Mouse (Mus musculus) urinary bladder, postnatal 36 days (tissue): ENCODE data around the gene Foxo1.

Experiments
- DNase-seq, 2 experiments: peaks; one replicate each; pipeline ENCODE4 v3.0.0; 2022; ENCODE audit warnings: low spot score in 2 of 2, mixed read lengths in 1 of 2

Foxo1 gene

DNA sequence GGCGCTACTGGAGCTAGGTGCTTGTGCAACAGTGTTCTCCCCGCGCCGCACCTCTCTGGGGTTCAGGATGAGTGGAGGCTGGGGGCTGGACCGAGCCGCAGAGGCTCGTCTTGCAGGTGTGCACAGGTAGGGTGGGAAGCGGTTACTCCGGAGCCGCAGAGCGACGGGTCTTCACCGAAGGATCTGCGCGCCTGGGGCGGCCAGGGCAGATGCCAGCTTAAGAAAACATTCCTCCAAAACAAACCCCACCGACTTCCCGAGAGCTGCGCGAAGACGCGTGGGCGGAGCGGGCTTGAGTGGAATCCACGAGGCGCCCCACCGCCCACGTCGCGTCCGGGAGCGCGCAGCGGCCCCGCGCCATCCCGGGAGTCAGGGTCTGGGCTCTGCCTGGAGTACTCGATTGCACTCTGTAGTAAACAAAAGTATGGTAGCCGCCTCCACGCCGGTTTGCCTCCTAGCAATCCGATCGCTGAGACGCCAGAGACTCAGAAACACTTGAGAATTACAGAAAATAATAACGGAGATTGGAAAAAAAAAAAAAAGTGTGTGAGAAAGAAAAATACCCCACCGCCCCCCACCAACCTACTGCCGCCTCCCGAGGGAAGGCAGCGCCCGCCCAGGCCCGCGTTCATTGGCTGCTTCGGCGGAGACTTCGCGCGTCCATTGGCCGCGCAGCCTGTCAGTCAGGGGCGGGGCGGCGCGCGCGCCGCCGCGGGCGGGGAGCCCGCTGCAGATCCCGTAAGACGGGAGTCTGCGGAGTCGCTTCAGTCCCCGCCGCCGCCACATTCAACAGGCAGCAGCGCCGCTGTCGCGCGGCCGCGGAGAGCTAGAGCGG is at the start of gene Foxo1:
Gene Foxo1, plus strand, starts transcription at position 685 of the 835 bp plus-strand sequence.
- peak; percentile 82 to 86 for DNase-seq

DNA sequence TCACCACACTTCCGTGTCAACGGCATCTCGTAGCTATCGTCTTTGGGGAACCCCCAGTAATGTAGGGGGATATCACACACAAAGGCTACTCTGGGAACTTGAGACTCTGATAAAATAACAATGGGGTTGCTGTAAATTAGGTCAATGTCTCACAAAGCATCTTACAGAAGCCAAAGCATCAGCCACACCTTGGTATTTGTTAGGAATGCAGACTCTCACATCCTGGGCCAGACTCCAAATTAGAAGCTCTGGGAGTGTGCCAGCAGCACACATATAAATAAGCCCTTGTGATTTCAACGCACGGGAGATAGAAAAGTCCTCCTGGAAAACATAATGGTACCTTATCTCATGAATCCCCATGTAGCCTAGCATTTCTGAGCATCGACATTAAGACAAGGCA is 49.3 kb upstream of the Foxo1 start:
- no peak for DNase-seq

DNA sequence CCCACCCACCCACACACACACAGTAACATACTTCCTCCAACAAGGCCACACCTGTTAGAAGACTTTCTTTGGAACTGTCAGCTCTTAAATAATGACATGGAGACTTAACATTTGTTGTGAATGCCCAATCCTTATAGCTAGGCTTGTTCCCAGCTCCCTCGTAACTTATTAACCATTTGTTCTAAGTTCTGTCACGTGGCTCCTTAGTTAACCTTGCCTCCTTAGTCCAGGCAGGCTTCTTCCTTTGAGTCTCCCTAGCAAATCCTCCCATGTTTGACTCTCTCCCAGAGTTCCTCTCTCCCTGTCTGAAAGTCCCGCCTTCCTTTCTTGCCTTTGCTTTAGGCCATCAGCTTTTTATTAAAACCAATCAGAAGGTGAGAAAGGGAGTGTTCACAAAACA is 47.1 kb upstream of the Foxo1 start:
- DNase-seq, result no peak

DNA sequence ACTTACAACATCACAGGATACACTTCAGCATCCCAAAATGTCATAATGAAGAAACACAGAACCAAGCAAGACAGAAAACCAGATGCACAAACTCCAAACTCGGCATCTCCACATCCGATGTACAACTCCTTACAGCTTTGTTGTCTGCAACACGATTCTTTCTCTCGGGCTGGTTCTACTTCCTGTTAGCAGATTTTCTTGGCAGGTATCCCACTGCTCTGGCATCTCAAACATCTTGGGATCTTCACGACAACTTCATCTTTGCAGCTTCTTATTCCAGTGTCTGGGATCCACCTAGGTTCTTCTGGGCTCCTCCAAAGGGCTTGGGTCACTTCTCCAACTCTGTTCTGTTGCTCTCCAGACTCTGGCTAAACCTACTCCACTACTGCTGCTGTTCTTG is 46.2 kb upstream of the Foxo1 start:
- DNase-seq, result no peak

DNA sequence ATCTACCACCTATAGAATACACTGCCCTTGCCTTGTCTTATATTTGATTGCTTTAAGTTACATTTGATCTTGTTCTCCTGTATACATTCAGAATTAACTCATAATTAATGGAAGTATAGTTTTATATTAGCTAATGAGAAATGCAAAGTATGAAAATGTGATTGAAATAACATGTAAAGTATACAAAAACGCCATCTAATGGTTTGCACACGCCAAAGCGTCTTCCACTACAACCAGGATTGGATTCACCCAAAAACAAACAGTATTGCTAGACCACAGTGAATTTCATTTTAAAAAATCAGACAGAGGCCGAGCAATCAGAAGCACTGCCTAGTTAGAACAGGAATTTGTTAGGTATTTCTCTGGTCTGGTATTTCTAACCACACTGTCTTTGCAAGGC is 31.6 kb upstream of the Foxo1 start:
- DNase-seq, result no peak

DNA sequence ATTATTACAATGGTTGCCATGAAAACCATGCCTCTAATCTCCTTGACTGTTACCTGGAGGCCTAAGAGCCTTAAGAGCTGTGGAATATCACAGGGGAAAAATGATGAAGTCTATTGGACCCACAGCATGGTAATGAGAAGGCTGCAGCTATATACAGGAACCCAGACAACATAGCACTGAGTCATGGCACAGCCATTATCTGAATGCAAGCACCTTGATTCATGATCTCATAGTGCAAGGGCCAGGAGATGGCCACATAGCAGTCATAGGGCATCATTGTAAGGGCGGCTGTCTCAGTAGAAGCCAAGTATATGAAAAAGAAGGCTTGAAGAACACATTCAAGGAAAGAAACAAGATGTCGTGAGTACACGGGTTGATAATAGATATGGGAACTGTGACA is 31.0 kb upstream of the Foxo1 start:
- DNase-seq, result no peak

DNA sequence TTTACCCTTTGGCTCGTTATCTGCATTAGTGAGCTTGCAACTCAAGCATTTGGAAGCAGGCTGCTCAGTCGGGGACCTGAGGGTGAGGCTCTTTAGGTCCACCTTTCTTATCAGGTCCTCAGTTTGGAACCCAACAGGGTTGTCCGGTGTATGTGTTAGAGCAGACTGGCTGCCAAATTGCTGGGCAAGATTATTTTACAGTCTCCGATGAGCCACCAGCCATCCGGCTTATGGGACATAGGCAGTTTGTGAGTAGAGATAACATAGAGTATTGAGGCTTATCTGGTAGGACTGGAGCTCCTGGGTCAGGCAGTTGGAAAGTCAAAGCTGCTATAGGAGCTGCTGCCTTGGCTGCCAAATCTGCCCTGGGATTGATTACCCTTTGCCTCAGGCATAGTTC is 27.1 kb upstream of the Foxo1 start:
- DNase-seq, result no peak

DNA sequence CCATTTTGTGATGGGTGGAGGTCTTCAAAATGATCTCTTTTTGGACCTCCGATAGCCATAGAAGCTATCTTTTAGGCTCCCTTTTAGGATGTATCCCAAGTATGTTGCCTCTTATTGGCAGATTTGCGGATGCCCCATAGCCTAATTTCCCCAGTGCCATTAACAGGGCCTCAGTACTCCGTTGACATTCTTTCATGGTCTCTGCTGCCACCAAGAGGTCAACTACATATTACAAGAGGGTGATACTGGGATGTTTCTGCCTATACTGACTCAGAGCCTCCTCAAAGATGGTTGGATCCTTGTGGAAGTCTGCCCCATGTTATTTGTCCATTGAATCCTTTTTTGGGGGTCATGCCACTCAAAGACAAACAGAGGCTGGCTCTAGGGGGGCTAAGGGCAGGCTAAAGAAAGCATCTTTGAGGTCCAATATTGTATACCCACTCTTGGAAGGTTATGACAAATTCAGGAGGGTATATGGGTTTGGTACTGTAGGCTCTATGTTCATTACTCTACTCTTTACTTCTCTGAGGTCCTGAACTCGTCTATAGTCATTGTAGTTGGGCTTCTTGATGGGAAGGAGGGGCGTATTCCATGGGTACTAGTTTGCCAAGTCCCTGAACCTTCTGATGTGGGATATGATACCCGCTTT is 25.6 kb upstream of the Foxo1 start:
- peak; percentile 65 to 68 for DNase-seq

DNA sequence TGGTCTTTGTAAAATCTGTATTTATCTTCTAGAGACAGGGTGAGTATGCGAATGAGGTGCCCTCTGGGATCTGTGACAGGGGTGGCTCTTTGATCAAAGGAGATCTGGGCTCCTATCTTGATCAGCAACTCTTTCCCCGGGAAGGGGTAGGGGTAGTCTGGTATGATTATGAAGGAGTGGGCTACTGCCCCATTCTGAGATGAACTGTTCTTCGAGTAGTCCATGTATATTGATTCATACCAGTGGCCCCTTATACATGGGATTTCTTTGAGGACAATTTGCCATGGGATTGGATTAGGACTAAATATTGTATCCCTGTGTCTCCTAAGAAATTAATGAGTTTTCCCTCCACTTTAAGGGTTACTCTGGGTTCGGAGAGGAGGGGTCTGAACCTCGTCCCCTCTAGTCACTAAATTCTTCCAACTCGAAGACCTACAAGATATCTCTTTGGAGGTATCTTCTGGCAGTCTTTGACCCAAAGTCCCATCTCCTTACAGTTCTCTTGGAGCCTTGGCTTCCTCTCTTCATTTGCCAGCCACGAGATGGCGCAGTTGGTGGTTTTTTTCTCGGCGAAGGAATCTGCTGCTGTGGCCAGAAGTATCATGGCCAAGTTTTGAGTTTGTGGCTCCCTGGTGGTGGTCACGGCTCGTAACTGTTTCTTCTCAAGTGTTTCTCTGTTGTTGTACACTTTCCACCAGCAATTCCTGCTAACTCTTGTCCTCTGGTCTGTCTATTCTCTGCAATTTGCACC is 24.7 kb upstream of the Foxo1 start:
- peak; percentile 13 to 27 for DNase-seq

DNA sequence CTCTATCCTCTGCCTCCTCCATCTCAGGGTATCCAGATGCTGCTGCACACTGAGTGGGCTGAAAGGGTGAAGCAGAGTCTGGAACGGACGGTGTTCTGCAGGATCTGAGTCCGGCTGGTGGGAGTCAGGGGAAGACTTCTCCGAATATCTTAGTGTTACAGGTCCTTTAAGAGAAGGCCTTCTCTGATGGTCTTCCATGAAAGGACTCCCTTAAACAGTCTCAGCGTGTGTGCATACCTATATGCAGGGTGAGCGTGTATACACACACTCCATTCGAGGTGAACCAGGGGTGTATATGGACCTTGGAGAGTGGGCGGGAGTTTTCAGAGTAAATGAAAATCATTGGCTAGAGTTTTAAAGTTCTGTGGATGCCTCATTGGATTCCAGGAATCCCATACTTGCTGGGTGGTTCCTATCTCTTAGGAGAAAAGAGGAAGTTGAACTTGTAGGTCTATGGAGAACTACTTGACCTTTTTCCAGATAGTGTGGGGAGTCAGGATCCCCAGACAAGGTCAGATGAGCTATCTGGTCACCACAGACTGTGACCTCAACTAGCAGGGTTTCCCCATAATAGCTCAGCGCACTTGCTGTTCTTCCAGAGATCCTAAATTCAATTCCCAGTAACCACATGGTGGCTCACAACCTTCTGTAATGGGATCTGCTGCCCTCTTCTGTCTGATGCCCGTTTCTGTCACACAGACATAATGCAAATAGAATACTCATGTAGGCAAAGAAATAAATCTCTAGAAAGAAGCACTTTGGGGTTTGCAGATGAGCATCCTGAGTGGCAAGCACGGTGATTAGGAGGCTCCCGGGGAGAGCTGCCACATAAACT is 21.9 kb upstream of the Foxo1 start:
- DNase-seq, result no peak

DNA sequence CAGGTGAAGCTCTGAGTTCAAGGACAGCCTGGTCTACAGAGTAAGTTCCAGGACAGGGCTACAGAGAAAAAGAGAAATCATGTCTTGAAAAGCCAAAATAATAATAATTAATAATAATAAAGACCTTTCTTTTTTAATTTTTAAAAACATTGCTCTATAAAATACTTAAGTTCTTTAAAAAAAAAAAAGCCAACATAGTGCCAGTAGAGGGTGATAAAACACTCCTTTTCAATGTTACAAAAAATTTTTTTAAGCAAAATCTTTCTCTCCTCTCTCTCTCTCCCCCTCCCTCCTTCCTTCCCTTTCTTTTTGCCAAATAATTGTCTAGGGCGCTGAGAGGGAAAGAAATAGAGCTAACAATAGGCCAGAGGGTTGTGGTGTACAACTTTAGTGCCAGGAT is 17.0 kb upstream of the Foxo1 start:
- DNase-seq, result no peak

DNA sequence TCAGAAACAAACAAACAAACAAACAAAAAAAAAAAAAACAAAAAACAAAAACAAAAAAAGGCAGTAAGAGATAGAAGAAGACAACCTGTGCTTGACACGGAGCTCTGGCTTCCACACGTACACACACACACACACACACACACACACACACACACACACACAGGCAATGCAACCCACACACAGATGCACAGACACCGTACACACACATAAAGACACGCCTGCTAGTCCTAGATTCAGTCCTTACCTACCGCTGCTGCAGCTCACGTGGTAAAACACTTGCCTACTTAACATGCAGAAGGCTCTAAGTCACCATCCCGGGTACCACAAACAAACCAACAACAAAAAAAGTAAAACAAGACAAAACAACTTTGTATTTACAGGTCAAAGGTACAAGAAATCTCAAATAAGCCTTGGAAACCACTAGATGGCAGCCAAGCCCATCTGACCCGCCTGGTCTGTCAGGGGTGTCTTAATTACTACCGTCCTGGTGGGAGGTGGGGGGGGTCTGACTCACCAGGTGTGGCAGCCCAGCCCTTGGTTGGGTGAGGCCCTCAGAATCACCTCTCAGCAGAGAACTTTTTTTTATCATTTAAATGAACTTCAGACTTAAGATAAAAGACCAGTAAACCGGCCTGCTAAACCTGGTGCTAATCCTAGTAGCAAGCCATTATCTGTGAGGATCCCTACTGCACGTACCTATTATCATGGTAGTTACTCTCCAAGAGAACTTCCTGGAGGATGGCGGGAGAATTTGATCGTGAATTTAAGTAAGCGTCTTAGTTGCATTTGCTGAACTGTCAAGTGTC is 14.3 kb upstream of the Foxo1 start:
- DNase-seq, result peak in 1 of 2 experiments; percentile 35

DNA sequence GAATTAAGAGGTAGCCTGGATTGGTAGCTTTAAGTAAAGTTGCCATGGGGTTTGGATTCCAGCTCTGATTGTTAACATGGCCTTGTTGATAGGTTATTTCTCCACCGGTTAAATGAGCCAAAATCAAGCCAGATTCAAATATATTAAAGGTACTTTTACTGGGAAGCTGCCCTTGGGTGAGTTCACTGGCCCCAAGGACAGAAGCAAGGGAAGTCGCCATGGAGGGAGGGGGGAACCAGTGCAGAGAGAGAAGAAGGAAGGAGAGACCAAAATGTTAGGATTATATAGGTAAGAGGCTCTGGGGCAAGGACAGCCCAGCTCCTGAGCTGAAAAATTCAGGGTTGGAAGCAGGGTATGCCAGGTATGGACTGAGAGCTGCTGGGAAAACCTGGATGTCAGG is 13.6 kb upstream of the Foxo1 start:
- DNase-seq, result no peak

DNA sequence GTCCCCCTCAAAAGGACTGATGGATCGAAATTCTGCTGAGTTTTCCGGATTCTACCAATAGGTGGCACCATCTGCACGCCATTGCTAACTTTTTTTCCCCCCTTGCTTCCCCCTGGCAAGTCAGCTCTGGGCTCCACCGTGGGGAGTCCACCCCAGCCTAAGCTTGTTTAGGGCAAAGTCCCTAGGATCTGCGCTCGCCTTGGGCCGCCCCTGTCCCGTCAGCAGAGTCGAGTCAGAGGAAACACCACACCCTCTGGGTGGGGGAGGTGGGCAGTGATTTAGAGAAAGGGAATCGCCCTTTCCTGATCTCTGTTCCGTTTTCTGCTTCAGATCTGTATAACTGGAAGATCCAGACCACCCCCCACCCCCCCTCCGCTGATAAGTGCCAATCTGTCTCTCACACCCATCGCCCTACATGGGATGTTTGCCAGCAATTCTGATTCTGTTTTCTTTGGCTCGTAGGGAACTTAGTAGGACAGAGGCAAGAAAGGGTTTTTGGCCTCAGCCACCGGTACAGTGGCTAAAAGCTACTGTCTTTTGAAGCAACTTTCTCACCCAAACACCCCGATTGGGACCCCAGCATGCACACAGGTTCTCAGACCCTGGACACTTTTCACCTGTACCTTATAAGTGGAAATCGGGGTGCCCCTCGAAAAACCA is 10.2 kb upstream of the Foxo1 start:
- peak; percentile 23 to 58 for DNase-seq

DNA sequence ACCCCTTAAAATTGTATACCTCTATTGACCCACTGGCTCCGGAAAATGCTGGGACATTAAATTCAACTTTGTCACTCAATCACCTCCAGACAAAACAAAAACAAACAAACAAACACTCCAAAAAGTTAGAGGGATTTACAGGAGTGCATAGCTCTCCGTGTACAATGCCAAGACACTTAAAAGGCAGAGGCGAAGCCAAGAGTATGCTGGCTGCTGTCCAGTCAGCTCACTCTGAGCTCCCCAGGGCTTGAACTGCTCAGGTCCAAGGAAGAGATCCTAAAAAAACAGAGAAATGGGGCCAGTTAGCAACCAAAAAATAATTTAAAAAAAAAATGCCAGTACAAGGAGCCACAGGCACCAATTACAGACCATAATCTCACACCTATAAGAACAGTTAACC is 9.6 kb upstream of the Foxo1 start:
- peak in 1 of 2 experiments; percentile 61 for DNase-seq

DNA sequence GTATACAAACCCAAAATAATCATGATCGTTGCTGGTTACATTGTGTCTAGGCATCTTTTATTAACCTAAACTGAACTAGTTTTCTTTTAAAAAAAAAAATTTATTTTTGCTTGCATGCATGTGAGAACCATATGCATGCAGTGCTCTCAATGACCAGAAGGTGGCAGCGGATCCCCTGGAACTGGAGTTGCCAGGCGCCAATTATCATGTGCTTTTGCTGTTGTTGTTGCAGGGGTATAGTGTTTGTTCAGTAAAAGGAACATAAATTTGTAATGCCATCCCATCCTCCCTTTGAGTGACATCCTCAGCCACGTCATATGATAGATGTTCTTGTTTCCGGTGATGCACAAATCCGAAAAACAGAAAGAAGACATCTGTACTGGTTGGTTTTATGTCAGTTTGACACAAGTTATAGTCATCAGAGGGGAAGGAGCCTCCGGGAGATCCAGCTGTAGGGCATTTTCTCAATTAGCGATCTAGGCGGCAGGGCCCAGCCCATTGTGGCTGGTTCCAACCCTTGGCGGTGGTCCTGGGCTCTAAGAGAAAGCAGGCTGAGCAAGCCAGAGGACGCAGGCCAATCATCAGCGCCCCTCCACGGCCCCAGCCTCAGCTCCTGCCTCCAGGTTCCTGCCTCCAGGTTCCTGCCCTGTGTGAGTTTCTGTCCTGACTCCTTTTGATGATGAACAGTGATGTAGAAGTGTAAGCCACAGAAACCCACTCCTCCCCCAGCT is 5.5 kb upstream of the Foxo1 start:
- peak; percentile 58 to 77 for DNase-seq

DNA sequence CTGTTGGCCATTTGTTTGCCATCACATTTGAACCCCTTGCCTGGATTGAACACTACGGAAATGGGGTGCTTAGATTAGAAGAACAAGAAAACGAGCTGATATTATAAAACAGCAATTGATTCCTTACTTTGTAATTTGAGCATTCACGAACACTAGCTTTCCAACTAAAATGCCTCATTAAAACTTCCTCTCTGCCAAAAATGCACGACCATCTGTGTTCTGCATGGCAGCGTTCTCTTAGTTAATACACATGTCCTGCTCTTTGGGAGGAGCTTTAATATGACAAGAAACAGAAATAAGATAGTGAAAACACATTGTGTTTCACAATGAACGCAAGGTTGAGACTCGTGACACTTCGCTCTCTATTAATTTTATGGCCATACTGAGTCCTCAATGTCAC is 3.8 kb upstream of the Foxo1 start:
- DNase-seq, result no peak

DNA sequence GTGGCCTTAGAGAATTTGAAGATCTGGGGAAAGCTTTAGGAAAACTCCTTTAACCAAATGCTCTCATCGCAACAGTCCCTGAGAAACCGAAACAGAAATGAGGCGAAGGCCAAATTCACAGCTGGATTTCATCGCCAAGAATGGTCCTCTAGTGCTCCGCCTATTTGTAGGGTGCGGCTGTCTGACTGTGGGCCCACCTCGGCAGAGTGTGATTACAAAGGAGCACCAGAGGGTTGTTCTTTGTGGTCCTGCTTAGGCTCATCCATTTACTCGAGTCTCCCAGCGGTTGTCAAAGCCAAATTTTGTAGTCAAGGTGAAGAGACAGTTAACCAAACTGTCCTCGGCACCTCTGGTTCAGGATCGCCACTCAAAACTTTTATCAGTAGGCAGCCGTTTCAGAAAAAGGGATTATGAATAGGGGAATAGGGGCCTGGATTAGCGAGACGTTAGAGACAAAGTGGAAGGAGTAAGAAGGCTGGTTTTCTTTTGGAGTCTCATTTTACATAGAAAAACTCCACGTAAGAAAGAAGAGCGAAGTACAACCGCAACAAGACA is 1.5 kb upstream of the Foxo1 start:
- DNase-seq, result peak; percentile 39 to 64

DNA sequence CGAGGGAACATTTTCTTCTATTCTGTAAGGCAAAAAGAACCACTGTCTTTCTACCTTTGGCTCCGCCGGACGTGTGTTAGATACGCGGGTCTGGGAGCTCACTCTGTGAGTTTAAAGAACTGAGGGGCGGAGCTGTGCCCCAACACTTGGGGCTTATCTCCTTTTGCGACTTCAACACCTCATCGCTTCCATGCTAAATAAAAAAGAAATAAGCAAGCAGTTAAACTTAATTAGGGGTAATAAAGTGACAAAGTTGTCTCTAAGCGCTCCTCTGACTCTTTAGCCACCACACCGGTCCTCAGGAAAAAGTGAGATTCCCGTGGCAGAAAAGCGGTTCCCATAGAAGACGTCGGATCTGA is 864 bp upstream of the Foxo1 start:
- no peak for DNase-seq

DNA sequence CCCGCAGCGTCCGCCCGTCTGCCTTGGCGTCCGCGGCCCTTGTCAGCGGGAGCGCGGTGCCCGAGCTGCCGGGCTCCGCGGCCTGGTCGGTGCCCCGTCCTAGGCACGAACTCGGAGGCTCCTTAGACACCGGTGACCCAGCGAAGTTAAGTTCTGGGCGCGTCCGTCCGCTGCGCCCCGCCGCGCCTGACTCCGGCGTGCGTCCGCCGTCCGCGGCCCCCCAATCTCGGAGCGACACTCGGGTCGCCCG is 276 bp downstream of the Foxo1 start:
- DNase-seq, result no peak
